Mouse (Mus musculus) heart, embryonic 14.5 days (tissue): ENCODE data around the gene Znrf2. TPM values are rescaled to one million over a fixed set of nuclear protein-coding genes. Genes with fewer than 3 reads are reported as not detected.

ENCODE experiments used
- ATAC-seq: fragments of 200-750 bp; cut with Nextera tagmentation; 2 replicates; pipeline ENCODE4 v1.8.0; 2017; ENCODE audit warnings: low read depth, moderate TSS enrichment; ENCODE audit not compliant: insufficient number of reproducible peaks, insufficient read depth, low FRiP score
- H3K27ac ChIP-seq, 2 experiments: fragments of 200-500 bp in 1 of 2; fragments of 300-500 bp in 1 of 2; sonication (generic) in 1 of 2; replicated peaks in 1 of 2; 2 replicates each; pipeline ENCODE4 v1.5.1; 2012 to 2014; ENCODE audit warnings: low read depth in 2 of 2, low read length in 2 of 2, control low read depth in 1 of 2, mild to moderate bottlenecking in 1 of 2, mixed read lengths in 1 of 2; ENCODE audit not compliant: control insufficient read depth in 1 of 2, insufficient read depth in 1 of 2
- H3K27me3 ChIP-seq: fragments of 300-500 bp; sonication (generic); 2 replicates; pipeline ENCODE4 v1.6.1; 2014; ENCODE audit warnings: mild to moderate bottlenecking, low read length, control low read depth; ENCODE audit not compliant: control insufficient read depth, insufficient read depth
- H3K36me3 ChIP-seq: fragments of 300-500 bp; sonication (generic); 2 replicates; pipeline ENCODE4 v1.6.1; 2014; ENCODE audit warnings: mild to moderate bottlenecking, control low read depth, low read length, mixed read lengths; ENCODE audit not compliant: control insufficient read depth, insufficient read depth
- H3K4me1 ChIP-seq, 2 experiments: fragments of 200-500 bp in 1 of 2; fragments of 300-500 bp in 1 of 2; sonication (generic) in 1 of 2; 2 replicates each; pipeline ENCODE4 v1.6.1; 2012 to 2014; ENCODE audit warnings: low read length in 2 of 2, control low read depth in 1 of 2, mixed read lengths in 1 of 2; ENCODE audit not compliant: control insufficient read depth in 2 of 2, insufficient read depth in 2 of 2
- H3K4me2 ChIP-seq: fragments of 300-500 bp; sonication (generic); 2 replicates; pipeline ENCODE4 v1.6.1; 2014; ENCODE audit warnings: mild to moderate bottlenecking, low read length
- H3K4me3 ChIP-seq, 2 experiments: fragments of 200-500 bp in 1 of 2; fragments of 300-500 bp in 1 of 2; sonication (generic) in 1 of 2; 2 replicates each; pipeline ENCODE4 v1.5.1; 2012 to 2014; ENCODE audit warnings: low read length in 2 of 2, mild to moderate bottlenecking in 2 of 2, control low read depth in 1 of 2, low read depth in 1 of 2, moderate library complexity in 1 of 2; ENCODE audit not compliant: control insufficient read depth in 1 of 2, insufficient read depth in 1 of 2
- H3K9ac ChIP-seq: fragments of 300-500 bp; sonication (generic); 2 replicates; pipeline ENCODE4 v1.6.1; 2014; ENCODE audit warnings: mild to moderate bottlenecking, low read length
- H3K9me3 ChIP-seq: fragments of 300-500 bp; sonication (generic); 2 replicates; pipeline ENCODE4 v1.6.1; 2016; ENCODE audit warnings: low read length, control low read depth; ENCODE audit not compliant: control insufficient read depth
- WGBS: fragments of 180-500 bp; shearing (Covaris S2); extraction: QIAGEN DNeasy Blood & Tissue Kit; methylation state at CpG from one replicate; pipeline ENCODE4 v1.1.7; 2014; 5-methylcytosine and 5-hydroxymethylcytosine counted together
- polyA plus RNA-seq: library from polyadenylated mRNA; unstranded; fragments of >200 nt; fragmentation: Nextera tagmentation; extraction: Ambion mirVana; gene quantifications from 2 replicates; pipeline ENCODE4 v1.2.1, GENCODE M21; 2014

Gene Znrf2
- polyA plus RNA-seq, 1 experiment from 2014 or later: 3.8 TPM

GRCm38 (mm10) chr6:54867411-54867745, 50.7 kb downstream of the Znrf2 start:
- H3K4me1 ChIP-seq: peaks cover 5 to 15% of the 10 kb centered on the region in 2 experiments
- no peaks in the 10 kb centered on the region for H3K9me3 ChIP-seq
- H3K4me3 ChIP-seq: no peak overlapping the region
- no peaks in the 10 kb centered on the region for H3K27me3 ChIP-seq
- H3K36me3 ChIP-seq: peaks cover 5% of the 10 kb centered on the region; the same call in 1 of the 2 replicates
- 50% methylated on average over 4 of the region's 4 CpGs for WGBS
- no peak overlapping the region for H3K9ac ChIP-seq
- no peak for ATAC-seq
- no peak overlapping the region for H3K4me2 ChIP-seq
- peak overlapping the region; percentile 27 to 48; a peak in 1 of 4 replicates for H3K27ac ChIP-seq

- H3K27ac ChIP-seq: no peak overlapping the region
- H3K9me3 ChIP-seq: no peaks in the 10 kb centered on the region
- ATAC-seq: no peak
- no peaks in the 10 kb centered on the region for H3K36me3 ChIP-seq
- no peak overlapping the region for H3K4me3 ChIP-seq
- no peak overlapping the region for H3K9ac ChIP-seq
- no peaks in the 10 kb centered on the region for H3K27me3 ChIP-seq
- H3K4me1 ChIP-seq: peaks cover 3 to 9% of the 10 kb centered on the region in 2 experiments
- no peak overlapping the region for H3K4me2 ChIP-seq
- 73% methylated on average over 5 of the region's 5 CpGs for WGBS
Observed at GRCm38 (mm10) chr6:54873029-54873428, 56.3 kb downstream of the Znrf2 start.

GRCm38 (mm10) chr6:54876782-54877181, 60.1 kb downstream of the Znrf2 start:
- no peak overlapping the region for H3K4me3 ChIP-seq
- no peak overlapping the region for H3K27ac ChIP-seq
- no peaks in the 10 kb centered on the region for H3K27me3 ChIP-seq
- no peak for ATAC-seq
- peaks cover 7 to 24% of the 10 kb centered on the region in 2 experiments for H3K4me1 ChIP-seq
- peak overlapping the region; percentile 27; the same call in 1 of the 2 replicates for H3K4me2 ChIP-seq
- H3K9me3 ChIP-seq: no peaks in the 10 kb centered on the region
- H3K9ac ChIP-seq: no peak overlapping the region
- no peaks in the 10 kb centered on the region for H3K36me3 ChIP-seq
- WGBS: 3% methylated on average over 5 of the region's 5 CpGs

- Histone ChIP-seq H3K4me1 (peaks cover 7 to 24% of the 10 kb centered on the region in 2 experiments), H3K9me3 (no peaks in the 10 kb centered on the region), H3K27ac (no peak overlapping the region), H3K27me3 (no peaks in the 10 kb centered on the region), H3K36me3 (no peaks in the 10 kb centered on the region), H3K4me3 (no peak overlapping the region), H3K4me2 (no peak overlapping the region), H3K9ac (no peak overlapping the region)
- no peak for ATAC-seq
- 75% methylated on average over 3 of the region's 3 CpGs for WGBS
Observed at GRCm38 (mm10) chr6:54877651-54878050, 60.9 kb downstream of the Znrf2 start.

- Histone ChIP-seq H3K4me3 (no peak overlapping the region), H3K9me3 (no peaks in the 10 kb centered on the region), H3K27me3 (no peaks in the 10 kb centered on the region), H3K36me3 (0 out of 2 replicates have a peak, but pooled peaks cover 4% of the 10 kb centered on the region), H3K4me1 (peaks cover 7 to 24% of the 10 kb centered on the region in 2 experiments), H3K4me2 (no peak overlapping the region), H3K27ac (peak overlapping the region in 1 of 2 experiments; percentile 7; a peak in 1 of 4 replicates), H3K9ac (no peak overlapping the region)
- no peak for ATAC-seq
Observed at GRCm38 (mm10) chr6:54878546-54878945, 61.8 kb downstream of the Znrf2 start.

- ATAC-seq: no peak
- Histone ChIP-seq H3K9ac (no peak overlapping the region), H3K4me1 (peaks cover 7 to 24% of the 10 kb centered on the region in 2 experiments), H3K27me3 (no peaks in the 10 kb centered on the region), H3K9me3 (no peaks in the 10 kb centered on the region), H3K4me2 (no peak overlapping the region), H3K27ac (no peak overlapping the region), H3K36me3 (0 out of 2 replicates have a peak, but pooled peaks cover 4% of the 10 kb centered on the region), H3K4me3 (no peak overlapping the region)
- WGBS: 72% methylated on average over 4 of the region's 4 CpGs
Observed at GRCm38 (mm10) chr6:54880086-54880485, 63.4 kb downstream of the Znrf2 start.

- Histone ChIP-seq H3K9me3 (no peaks in the 10 kb centered on the region), H3K4me1 (peaks cover 4 to 11% of the 10 kb centered on the region in 2 experiments), H3K4me3 (no peak overlapping the region), H3K27ac (no peak overlapping the region), H3K4me2 (no peak overlapping the region), H3K36me3 (0 out of 2 replicates have a peak, but pooled peaks cover 4% of the 10 kb centered on the region), H3K27me3 (no peaks in the 10 kb centered on the region), H3K9ac (no peak overlapping the region)
- 84% methylated on average over 2 of the region's 2 CpGs for WGBS
- no peak for ATAC-seq
Observed at GRCm38 (mm10) chr6:54883424-54883823, 66.7 kb downstream of the Znrf2 start.

- no peak overlapping the region for H3K9ac ChIP-seq
- H3K27ac ChIP-seq: no peak overlapping the region
- no peaks in the 10 kb centered on the region for H3K27me3 ChIP-seq
- H3K4me2 ChIP-seq: no peak overlapping the region
- H3K4me3 ChIP-seq: no peak overlapping the region
- 0 out of 2 replicates have a peak, but pooled peaks cover 4% of the 10 kb centered on the region for H3K36me3 ChIP-seq
- H3K4me1 ChIP-seq: no peaks in the 10 kb centered on the region
- no peak for ATAC-seq
- WGBS: 85% methylated on average over 7 of the region's 7 CpGs
- H3K9me3 ChIP-seq: no peaks in the 10 kb centered on the region
Observed at GRCm38 (mm10) chr6:54886195-54886594, 69.5 kb downstream of the Znrf2 start.
